Mouse (Mus musculus) spleen, adult 2 months (tissue): ENCODE results near the gene Phf14.

Experiments
- CTCF ChIP-seq: fragments of 200-500 bp; IDR thresholded peaks from 2 replicates; pipeline ENCODE4 v1.5.1; 2011; ENCODE audit warnings: mild to moderate bottlenecking, inconsistent platforms; ENCODE audit not compliant: insufficient read depth, insufficient read length, insufficient replicate concordance; ENCODE audit errors: extremely low read depth
- POLR2A ChIP-seq: fragments of 200-500 bp; IDR thresholded peaks from 2 replicates; pipeline ENCODE4 v1.6.1; 2011; ENCODE audit warnings: low read depth, low read length, inconsistent platforms

- TF ChIP-seq CTCF, result peak; percentile 41; the same call in 1 of the 2 replicates
- TF ChIP-seq POLR2A, result no peak
Observed at GRCm38 (mm10) chr6:12125031-12125803, 217.6 kb downstream of the Phf14 start.
